Mouse (Mus musculus) kidney, adult 9 months (tissue): ENCODE data around the gene Samd1.
"Not testable (repeated sequence)": the region's sequence is repeated elsewhere in the genome, so short reads cannot be mapped to it uniquely, and the experiment has no call there.

ENCODE experiments used
- DNase-seq: peaks from one replicate; pipeline ENCODE4 v3.0.0; 2022

Gene Samd1

GRCm38 (mm10) chr8:83997511-83998141 is at the start of gene Samd1:
Samd1 (plus strand) TSS chr8:83997672.
- DNase-seq: peak; percentile 41

GRCm38 (mm10) chr8:83954749-83955105 is 42.7 kb upstream of the Samd1 start:
- DNase-seq: no peak

DNA sequence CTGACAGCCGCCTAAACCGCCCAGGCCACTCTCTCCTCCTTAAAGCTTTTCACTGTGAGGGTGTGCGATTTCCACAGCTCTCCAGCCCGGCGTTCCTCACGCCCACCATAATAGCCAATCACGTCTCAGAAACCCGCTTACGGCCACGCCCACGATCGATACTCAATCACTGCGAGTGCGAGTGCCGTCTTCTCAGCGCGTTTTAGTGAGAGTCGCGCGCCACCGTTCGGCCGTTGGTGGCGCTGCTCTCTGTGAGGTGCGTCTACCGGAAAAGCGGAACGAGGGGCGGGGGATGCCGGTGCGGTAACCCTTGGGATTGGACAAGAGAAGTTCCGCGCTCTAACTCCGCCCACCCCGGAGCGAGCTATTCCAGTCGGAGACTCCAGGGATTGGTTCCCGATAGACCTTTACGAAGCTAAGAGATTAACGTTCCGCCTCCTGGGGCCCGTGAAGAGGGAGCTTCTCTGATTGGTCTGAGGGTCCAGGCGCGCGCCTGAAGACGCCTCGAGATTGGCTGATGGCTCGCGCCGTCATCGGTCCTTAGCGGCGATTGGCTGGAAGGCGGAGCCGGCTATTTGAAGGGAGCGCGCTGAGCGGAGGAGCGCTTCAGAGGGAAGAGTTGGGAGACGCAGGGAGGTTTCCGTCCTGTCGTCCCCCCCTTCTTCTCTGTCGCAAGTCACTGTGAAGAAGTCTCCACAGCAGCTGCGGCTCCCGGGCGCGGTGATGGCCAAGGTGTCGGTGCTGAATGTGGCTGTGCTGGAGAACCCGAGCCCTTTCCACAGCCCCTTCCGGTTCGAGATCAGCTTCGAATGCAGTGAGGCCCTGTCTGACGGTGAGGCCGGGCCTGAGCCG is 42.1 kb upstream of the Samd1 start, which contains the start of the genes Gm10644 and Asf1b:
Gm10644 (minus strand) TSS at position 100 of the 852 bp plus-strand sequence.
Asf1b (plus strand) TSS at position 402 of the 852 bp plus-strand sequence.
- peak; percentile 100 for DNase-seq

GRCm38 (mm10) chr8:83955958-83956218 is 41.6 kb upstream of the Samd1 start:
- no peak for DNase-seq

- no peak for DNase-seq
Observed at GRCm38 (mm10) chr8:83956789-83957188, 40.7 kb upstream of the Samd1 start.

DNA sequence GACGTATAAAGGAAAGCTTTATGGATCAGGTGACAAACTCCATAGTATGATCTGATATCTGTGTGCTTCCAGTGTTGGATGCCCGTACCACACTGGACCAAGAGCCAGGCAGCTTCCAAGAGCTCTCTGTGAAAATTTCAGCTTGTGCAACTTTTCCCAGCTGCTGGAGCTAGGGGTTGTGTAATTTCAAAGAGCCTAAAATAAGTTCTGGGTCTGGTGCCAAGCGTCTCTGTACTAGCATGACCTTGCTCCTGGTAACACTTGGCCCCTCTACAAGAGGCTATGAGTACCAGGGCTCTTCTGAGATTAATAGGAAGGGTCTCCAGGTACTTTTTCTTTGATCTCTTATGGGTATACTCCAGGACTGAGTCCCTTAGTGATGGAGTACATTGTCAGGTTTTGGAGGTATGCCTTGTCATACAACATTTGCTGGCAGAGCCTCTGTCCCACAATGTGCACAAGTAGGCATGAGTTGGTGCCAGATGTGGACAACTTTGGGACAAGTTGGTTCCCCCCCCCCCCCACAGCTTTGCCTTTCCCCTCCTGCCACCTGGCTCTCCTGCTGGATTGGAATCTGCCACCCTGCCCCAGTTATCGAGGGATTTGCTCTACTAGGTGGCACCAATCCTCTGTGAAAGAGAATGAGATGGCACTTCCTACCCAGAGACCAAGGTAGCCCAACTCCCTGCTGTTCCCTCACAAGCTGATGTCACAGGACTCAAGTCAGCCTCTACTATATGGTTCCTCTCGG is 33.3 kb upstream of the Samd1 start:
- DNase-seq: peak; percentile 30

GRCm38 (mm10) chr8:83967701-83968100 is 29.8 kb upstream of the Samd1 start:
- DNase-seq: no peak

DNA sequence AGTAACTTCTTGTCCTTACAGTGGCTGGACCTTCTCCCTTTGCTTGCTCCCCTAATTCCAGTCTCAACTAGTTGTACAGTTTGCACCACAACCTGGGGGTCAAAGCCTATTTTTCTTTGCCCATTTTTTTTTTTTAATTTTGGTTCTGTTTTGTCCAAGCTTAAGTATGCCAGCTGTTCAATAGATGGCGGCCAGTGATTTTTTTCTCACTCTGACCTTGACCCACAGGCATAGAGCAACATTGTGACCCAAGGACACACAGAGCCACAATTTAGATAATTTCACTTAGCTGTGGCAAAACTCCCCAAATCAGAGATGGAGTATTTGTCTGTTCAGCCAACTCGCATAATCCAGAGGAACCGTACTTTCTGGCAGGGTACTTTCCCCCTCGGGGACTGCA is 26.4 kb upstream of the Samd1 start:
- DNase-seq: no peak

- no peak for DNase-seq
Observed at GRCm38 (mm10) chr8:83971661-83972060, 25.8 kb upstream of the Samd1 start.

DNA sequence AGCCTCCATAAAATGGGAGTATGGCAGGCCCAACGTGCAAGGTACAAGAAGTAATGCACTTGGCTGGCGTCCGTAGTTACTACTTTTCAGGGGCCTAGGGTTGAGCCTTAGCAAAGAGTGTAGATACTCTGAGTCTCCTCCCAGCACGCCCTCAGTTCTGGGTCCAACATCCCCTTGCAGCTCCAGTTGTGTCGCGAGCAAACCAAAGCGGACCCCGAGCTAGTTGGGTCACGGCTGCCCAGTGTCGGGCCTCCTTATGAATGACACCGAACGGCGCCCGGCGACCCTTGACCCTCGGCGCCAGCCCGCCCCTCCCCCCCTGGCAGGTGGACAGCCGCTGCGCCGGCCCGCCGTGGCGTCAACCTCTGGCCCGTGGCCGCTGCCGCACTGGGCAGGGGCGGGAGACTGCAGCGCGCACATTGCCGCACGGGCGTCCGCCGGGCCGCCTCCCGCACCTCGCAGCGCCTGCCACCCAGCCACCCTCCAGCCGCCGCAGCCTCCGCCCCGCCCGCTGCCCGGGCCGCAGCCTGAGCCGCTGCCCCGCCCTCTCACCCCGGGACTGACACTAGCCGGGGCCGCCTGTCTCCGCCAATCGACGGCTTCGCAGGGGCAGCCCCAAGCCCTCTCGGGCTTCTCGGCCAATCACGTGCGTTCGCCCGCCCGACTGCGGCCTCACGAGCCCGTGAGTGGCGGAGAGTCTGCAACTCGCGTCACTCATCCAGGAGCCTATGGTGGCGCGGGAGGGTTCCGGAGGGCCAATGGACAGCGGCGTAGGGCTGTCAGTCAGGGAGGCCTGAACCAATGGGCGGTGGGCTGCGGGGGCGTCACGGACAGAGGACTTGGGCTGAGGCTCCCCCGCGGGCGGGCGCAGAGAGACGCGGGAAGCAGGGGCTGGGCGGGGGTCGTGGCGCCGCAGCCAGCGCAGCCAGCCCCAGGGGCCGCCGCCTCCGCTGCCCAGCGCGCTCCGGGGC is 25.0 kb upstream of the Samd1 start, which contains the start of gene Prkaca:
Prkaca (plus strand) TSS at position 844 of the 971 bp plus-strand sequence.
- peak; percentile 99 for DNase-seq

DNA sequence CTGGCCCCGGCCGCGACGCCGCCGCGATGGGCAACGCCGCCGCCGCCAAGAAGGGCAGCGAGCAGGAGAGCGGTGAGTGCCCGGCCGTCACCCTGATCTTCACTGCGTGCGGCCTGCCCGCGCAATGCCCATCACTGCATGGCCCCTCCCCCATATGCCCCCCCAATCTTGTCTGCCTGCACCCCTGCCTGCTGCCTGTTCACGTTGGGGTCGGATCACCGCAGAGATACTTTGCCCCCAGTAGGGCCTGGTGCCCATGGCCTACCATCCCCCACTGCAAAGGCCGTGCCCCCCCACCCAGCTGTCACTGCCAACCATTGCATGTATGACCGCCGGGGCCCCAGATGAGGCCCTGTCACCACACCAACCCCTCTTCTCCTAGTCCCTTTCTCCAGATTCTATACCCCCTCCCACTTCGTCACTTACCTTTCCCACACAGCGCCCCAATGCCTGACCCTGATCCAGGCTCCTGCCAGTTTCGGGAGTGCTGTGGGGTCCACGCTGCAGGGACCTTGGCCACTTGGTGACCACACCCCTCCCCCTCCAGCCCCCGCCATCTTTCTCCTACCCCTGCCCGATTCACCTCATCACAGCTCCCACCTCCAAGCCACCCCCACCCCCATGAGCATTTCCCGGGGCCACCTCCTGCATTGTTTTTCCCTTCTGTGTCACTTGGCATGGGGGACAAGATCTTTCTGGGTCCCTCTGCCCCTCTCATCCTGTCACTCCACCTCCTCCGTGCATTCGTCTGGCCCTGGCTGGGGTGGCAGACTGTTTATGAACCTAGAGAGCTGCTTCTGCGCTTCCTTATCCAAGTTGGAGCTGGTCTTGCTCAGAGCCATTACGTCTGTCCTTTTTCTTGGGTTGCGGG is 24.1 kb upstream of the Samd1 start:
- no peak for DNase-seq

GRCm38 (mm10) chr8:83974521-83974920 is 23.0 kb upstream of the Samd1 start:
- no peak for DNase-seq

GRCm38 (mm10) chr8:83976101-83976630 is 21.3 kb upstream of the Samd1 start:
- peak; percentile 57 for DNase-seq

DNA sequence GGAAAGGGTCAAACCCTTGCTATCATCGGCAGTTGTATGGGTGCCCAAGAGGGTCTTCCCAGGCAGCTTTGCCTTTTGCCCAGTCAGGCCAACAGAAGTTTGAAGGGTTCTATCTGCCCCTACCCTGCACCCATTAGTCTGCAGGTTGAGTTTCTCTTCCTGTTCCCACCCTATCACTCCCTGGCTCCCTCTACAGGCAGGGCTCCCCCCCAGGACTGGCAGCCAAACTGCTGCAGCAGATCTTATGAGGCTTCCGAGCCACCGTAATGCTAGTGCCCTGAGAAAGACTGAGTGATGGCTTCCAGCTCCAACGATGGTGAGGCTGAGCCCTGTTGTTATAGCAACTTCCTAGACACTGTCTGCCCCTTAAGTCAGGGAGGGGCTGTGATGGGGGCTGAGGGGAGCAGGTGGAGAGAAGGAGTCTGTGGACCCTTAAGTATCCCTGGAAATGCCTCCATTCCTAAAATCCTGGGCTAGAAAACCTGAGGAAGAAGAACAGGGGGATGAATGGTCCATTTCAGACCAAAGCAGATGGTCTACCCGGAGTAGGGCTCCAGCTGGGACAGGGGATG is 20.6 kb upstream of the Samd1 start:
- no peak for DNase-seq

DNA sequence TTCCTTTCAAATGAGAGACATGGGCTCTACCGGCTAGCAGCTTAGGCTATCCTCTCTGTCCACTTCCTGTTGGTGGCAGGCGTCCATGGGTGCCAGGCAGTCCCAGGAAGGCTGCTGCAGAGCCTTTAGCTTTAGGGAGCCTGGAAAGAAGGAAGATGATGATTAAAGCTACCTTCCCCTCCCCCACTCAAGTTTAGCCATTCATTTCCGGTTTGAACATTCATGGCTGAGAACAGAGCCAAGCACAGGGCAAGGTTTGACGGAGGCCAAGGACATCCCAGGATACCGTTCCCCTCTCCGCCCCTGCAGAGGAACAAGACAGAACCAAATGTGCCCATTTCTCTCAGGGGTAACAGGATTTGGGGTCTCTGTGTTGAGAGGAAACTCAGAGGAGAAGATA is 19.8 kb upstream of the Samd1 start:
- peak; percentile 69 for DNase-seq

DNA sequence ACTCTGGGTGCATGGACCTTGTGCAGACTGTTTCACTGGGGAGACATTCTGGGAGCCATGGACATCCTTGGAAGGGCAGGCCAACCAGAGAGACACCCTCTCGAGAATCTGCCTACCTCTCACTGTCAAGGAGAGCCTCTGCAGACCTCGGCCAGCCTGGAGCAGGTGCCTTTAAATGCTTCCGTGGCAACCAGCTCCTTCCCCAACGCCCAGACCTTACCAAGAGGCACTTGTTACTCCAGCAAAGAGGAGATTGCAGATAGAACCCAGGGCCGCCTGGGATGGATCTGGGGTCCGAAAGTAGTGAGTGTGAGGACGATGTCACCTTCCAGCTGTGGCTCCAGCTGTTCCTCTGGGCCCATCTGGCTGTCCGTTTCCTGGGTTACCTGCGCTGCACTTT is 19.3 kb upstream of the Samd1 start:
- no peak for DNase-seq

- no peak for DNase-seq
Observed at GRCm38 (mm10) chr8:83980250-83980649, 17.2 kb upstream of the Samd1 start.

DNA sequence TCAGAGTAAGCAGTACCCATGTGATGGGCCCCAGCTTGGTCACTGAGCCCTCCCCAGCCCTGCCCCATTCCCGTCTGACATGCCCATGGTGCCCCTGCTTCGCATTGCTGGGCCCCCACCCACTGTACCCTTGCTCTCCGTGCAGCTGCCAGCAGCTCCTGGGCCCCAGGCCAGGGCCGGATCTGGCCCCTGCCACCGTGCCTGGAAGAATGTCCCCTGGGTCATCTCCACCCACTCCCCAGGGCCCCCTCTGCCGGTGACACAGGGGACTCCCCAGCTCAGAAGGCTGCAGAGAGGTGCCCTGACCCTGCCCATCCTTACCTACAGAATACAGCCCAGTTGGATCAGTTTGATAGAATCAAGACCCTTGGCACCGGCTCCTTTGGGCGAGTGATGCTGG is 16.6 kb upstream of the Samd1 start:
- DNase-seq: no peak

DNA sequence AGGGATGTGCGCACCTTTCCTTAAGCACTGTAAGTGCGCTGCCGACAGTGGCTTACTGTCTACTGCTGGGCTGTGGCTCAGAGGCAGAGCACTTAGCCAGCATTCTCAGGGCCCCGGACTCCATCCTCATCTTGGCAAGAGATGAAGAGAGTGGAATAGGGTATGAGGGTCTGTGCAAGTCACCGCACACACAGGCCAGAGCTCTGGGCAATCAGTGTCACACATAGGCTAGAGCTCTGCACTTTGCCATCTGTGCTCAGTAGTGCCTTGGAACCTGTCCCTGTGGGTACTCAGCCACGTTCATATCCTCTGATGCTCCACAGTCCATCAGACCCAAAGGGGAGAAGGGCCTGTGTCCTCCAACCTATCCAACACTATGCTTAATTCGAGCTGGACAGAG is 15.9 kb upstream of the Samd1 start:
- no peak for DNase-seq

DNA sequence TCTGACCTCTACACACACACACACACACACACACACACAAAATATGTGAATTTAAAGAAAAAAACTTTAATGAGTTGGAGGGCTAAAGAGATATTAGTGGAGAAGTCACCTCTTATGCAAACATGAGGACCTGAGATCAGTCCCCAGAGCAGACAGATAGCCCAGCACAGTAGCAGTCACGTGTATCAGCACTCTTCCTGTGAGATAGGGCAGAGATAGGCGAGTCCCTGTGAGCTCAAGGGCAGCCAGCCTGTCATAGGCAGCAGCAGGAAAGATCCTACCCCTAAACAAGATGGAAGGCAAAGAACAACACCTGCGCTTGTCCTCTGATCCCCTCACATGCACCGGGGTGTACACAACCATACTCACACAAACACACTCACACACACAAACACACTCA is 15.0 kb upstream of the Samd1 start:
- no peak for DNase-seq

DNA sequence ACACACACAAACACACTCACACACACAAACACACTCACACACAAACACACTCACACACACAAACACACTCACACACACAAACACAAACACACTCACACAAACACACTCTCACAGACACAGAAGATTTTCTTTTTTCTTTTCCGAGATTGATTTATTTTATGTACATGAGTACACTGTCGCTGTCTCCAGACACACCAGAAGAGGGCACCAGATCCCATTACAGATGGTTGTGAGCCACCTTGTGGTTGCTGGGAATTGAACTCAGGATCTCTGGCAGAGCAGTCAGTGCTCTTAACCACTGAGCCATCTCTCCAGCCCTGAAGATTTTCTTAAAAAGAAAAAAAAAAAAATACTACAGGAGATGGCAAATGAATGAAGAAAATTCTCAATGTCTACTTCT is 14.2 kb upstream of the Samd1 start:
- not testable (repeated sequence) for DNase-seq
